Mouse (Mus musculus) retina, postnatal 1 day (tissue): ENCODE measurements around the gene 2810004N23Rik.
"Not testable (repeated sequence)": the region's sequence is repeated elsewhere in the genome, so short reads cannot be mapped to it uniquely, and the experiment has no call there.

Experiments
- DNase-seq: peaks from one replicate; pipeline ENCODE4 v3.0.0-alpha.2; 2012

Gene 2810004N23Rik

DNA sequence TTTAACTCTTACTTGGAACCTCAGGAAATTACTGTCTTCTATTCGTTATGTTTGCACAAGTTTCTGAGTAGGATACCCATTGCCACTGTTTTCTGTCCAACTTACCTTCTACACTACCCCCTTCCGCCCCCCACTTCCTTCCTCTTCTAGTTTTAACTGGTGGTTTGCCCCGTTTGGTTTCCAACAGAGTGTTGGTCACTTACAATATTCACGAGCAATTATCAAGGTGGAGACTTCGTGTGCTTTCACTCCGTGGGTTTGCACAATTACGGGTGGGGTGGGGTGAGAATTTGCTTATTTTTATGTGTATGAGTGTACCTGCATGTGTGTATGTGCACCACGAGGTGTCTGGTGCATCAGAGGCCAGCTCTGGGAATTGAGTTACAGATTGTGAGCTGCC is 809 bp upstream of the 2810004N23Rik start:
- DNase-seq = no peak

DNA sequence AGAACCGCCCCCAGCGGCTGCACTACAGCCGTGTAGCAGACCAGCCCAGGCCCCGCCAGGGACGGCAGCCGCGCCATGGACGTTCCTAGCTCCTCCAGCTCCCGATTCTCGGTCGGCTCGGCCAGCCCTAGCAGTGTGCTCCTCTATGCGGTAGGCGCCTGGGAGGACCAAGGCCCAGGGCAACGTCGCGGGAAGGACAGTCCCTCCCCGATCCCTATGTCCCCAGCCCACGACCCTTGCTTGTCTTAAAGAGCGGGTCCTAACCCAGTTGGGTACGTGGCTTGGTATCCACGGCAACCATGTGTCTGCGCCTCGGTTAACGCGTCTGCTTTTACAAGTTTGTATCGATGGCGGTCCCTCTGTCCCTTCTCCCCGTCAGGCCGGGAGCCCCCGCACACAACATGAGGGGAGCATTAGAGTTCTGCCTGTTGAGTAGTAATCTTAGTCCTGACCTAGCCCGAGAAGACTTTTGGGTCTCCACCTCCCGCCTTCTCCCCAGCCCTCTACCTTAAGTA is 300 bp upstream of the 2810004N23Rik start:
- DNase-seq = no peak

DNA sequence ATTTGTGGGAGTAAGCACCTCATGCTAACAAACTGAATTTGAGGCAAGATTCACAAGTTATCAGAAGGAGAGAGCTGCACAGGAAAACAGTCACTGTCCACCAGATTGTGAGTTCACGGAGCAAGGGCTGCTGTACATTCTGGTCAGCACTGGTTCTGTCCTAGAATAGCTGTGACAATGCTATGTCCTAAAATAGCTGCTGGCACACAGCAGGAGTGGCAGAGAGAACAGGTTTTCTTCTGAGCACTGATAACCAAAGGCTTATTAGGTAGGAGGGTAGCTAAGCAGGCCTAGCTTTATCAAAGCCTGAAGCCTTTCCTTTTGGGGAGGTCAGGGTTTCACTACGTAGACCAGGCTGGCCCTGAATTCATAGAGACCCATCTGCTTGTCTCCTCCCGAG is 2.7 kb downstream of the 2810004N23Rik start:
- no peak for DNase-seq

DNA sequence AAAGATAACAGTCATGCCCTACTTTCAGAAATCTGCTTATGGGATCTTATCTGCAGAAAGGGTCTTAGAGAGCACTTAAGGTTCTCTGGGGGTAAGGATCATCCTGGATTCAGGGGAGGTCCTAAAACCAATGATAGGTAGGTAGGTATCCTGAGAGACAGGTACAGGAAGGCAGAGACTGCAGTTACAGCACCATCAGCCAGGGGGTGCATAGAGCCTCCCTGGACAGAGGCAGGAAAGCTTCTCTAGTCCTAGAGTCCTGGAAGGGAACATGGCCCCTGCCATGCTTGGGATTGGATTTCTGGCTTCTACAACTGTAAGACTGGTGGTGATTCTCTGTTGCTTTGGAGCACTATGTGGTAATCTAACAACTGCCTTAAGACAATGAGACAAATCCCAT is 3.5 kb downstream of the 2810004N23Rik start:
- DNase-seq = peak; percentile 11

DNA sequence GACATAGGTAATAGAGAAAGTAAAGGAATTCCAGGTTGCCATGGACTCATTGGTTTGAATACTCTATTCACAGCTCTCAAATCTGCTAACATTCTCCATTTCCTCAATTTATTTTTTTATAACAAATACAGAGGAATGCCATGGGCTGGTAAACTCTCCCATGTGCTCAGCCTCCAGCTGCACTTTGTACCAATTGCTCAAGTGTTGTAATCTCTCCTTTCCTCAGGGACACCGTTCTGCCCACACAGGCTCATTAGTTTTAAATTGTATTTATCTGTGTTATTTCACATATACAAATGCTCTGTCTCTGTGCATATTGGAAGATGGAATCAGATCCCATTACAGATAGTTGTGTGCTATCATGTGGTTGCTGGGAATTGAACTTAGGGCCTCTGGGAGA is 9.4 kb downstream of the 2810004N23Rik start:
- no peak for DNase-seq

DNA sequence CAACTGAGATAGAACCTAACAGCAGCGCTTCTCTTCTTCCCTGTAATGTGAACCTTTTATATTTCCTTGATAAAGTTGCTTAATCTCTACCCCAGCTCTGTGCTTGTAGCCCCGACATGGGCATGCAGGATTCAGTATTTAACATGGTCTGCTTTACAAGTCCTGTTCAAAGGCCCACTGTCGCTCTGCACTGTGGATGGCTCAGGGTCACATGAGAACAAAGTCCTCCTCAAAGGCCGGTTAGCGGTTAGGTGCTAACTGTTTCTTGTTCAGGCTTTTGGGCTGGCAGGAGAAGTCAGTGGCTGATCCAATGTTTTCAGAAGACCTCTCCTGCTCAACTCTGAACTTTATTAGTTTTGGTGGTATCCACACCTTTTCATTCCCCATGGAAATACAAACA is 17.3 kb downstream of the 2810004N23Rik start:
- DNase-seq = no peak

DNA sequence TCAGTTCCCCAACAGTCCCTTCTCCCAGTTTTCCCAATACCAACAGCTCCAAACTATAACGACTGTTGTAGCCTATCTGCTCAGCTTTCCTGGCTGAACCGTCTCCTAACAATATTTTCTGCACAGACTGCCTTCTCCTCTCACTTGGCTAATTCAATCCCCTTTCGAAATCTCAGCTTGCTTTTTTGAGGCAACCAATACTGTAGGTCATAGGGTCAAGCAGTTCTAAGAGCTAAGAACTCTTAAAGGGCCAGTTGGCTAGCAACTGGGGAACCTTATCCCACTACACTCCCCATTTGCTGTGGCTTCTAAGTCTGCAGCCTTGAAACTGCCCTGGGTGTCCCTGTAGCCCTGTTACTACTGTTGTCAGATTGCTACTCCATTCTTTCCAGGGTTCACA is 17.8 kb downstream of the 2810004N23Rik start:
- no peak for DNase-seq

DNA sequence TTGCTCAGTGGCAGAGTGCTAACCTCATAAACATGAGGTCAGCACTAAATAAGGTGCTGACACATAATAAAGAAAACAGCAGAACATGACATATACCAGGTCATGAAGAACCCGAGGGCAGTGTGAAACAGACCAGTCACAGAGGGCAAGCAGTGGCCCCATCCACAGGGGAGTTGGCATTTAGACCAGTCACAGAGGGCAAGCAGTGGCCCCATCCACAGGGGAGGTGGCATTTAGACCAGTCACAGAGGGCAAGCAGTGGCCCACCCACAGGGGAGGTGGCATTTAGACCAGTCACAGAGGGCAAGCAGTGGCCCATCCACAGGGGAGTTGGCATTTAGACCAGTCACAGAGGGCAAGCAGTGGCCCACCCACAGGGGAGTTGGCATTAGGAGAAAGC is 20.0 kb downstream of the 2810004N23Rik start:
- not testable (repeated sequence) for DNase-seq

DNA sequence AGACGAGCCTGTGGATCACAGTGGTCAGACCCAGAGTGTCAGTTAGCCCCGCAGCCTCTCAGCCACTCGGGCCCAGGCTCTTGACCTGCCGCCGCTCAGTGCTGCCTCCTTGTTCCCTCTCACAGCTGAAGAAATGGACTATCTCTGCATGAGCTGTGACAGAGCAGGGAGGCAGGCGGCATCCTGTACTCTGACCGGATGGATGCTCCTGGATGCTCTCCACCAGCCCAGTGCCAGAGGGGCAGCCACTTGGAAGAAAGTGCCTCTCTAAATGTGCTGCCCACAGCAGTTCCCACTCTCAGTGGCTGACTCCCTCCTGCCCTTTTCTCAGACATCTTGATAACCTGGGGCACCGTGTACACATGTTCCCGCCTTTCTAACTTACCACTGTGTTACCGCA is 21.1 kb downstream of the 2810004N23Rik start:
- no peak for DNase-seq

DNA sequence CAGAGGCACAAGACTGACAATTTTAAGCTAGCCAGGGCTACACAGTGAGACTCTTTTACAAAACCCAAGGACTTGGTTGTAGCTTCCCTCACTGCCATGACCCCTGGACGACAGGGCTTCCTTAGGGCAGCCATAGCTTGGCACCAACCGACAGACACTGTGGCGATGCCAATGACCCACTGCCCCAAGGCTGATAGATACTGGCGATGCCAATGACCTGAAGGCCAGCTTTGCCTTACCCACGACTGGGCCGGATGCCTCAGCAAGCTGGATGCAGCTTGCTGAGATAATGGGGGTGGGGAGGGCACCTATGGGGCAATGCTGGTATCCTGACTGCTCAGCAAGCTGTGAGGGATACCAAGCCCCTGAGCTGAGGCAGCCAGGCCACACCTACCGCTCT is 22.0 kb downstream of the 2810004N23Rik start:
- no peak for DNase-seq

DNA sequence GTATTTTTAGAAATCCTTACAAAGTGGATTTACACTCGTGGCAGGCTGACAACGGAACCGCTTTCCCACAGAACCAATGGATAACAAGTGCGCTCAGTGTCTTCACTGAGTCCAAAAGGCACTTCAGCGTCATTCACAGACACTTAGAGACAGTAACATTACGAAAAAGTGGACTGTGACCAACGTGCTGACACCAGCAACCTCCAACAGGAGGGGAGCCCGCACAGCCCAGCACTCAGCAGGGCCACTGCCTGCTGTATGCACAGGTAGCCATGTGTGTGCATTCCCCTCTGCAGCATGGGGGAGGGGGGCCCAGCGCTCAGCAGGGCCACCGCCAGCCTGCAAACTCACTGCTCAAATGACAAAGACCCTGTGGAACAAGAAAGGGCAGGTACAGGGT is 23.5 kb downstream of the 2810004N23Rik start:
- no peak for DNase-seq

DNA sequence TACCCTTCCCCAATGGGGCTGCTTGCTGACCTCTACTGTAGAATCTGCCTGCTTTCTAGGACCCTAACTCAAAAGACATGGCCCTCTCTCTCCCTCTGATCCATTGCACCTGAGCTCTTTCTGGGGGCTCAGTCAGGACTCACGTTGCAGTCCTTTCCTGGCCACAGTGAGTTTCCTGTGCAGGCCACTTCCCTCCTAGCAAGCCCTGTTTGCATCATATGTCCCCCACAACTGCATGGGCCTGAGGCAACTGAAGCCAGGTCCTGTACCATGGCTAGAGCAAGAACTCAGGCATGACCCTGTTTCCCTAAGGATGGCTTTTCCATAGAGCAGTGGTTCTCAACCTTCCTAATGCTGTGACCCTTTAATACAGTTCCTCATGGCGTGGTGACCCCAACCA is 25.0 kb downstream of the 2810004N23Rik start:
- no peak for DNase-seq

DNA sequence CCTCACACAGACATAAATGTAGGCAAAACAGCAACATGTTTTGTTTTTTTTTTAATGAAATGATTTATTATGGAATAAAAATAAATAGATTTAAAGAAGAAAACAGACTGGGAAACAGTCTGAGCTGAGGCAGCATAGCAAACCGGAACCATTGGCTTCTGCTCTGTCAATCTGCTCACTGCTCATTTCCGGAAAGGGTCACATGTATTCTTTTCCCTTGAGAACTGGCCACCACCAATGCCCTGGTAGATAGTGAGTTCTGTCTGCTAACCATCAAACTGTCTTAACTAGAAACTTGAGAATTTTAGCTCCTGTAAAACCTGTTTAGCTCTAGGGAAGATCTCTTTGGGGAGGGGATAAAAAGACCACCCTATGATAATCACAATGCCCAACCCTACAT is 26.0 kb downstream of the 2810004N23Rik start:
- DNase-seq = no peak

DNA sequence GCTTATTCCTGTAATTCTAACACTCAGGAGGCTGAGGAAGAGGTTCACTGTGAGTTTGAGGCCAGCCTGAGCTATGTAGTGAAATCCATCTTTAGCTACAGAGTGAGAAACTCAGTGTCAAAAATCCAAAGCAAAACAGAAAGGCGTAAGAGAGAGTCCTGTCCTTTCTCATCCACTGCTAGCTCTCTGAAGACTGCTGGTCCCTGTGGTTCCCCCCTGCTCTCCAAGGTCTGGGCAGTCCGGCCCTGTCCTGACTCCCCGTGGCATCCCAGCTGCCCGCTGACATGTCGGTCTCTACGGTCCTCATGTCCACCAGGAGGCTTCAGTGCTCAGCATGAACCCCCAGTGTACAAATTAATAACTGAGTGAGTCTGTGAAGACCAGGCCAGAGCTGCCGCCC is 26.6 kb downstream of the 2810004N23Rik start:
- no peak for DNase-seq

DNA sequence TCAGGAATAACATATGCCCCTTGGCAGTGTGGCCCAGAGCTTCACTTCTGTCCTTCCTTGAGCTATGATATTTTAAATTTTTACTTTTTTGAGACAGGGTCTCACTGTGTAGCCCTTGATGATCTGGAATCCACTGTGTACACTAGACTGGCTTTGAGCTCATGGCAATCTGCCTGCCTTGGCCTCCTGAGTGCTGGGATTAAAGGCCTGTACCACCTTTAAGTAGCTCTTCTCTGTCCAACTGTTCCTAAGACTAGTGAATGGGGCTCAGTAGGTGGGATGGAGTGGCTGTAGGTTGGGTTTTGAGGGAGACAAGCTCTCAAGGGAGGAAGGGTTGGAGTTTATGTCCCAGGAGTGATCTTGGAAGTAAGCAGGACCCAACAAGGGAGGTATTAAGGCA is 27.1 kb downstream of the 2810004N23Rik start:
- no peak for DNase-seq

DNA sequence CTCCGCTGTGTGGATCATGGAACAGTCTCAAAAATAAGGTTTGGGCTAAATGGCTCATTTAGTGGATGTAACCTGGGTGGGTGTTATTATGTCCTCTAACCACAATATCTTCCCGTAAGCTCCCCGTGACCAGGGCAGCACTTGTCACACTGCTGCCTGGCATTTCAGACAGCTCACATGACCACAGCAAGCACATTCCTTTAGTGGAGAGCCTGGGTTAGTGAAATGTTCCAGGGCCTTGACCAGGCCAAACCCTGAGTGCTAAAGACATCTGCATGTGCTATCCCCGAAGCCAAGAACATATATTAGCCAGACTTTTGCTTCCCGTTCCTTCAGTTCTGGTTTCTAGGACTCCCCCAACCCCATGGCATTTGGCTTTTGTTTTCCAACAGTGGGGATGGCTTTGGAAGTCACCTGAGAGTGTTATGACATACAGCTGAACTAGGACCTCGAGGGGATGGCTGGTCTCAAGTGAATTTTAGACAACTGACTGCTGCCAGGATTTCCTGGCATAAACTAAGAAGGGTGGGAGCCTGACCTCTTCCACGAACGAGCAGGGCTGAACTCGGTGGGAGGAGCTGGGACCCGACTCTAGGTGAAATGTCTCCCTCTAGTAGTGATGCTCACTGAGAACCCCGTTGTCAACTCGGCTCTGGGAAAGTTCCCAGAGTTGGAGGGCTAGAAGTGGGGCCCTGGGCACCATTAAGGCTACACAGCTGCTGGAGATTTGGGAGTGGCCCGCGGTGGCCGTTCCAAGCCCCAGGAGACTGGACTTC is 29.3 kb downstream of the 2810004N23Rik start:
- DNase-seq = no peak

DNA sequence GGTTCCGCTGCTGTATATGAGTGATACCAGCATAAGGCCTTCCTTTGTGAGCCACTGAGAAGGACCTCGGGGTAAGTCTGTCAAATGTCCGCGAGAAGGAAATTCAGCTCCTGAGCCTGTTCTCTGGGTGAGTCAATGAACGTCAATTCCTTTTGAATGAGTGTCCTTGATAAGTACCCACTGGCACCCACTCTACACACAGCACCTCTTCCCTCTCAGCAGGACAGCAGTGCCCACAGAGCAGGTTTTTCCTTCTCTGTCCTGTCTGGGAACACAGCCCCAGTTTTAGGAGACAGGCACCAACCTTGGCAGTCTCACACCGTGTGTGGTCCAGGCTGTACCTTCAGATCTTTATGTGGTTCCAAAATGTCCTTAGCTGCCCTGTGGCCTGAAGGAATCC is 31.0 kb downstream of the 2810004N23Rik start:
- no peak for DNase-seq

DNA sequence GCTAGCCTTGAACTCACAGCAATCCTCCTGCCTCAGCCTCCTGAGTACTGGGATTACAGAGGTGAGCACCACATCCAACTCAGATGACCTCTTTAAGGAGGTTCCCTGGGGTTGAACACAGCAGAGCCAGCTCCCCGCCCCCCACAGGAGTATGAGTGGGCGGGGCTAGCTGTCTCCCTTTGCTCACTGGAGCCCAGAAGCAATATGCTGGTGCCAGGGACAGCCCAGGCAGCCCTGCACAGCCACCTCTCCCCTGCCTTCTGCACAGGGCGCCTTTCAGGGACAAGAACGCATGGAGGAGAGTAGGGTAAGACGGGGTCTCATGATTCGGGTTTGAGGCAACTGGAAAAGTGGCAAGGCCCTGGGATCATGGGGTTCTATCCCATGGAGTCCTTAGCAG is 31.4 kb downstream of the 2810004N23Rik start:
- DNase-seq = no peak

DNA sequence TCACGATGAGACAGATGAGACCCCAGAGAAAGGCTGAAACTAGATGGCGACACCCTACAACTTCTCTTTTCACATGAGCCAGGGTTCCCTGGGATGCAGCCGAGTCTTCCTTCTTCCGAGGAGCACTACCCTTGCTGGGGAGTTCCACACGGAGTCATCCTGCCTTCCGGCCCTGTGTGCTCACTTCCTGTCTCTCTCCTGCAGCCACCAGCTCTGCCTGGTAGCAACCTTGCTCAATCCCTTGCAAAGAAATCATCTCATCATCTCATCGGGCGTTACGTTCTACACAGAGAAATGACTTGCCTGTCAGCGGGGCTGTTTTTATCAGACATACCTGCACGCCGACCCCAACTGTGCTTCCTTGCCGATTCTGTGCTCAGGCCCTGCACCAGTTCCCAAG is 32.9 kb downstream of the 2810004N23Rik start:
- no peak for DNase-seq

DNA sequence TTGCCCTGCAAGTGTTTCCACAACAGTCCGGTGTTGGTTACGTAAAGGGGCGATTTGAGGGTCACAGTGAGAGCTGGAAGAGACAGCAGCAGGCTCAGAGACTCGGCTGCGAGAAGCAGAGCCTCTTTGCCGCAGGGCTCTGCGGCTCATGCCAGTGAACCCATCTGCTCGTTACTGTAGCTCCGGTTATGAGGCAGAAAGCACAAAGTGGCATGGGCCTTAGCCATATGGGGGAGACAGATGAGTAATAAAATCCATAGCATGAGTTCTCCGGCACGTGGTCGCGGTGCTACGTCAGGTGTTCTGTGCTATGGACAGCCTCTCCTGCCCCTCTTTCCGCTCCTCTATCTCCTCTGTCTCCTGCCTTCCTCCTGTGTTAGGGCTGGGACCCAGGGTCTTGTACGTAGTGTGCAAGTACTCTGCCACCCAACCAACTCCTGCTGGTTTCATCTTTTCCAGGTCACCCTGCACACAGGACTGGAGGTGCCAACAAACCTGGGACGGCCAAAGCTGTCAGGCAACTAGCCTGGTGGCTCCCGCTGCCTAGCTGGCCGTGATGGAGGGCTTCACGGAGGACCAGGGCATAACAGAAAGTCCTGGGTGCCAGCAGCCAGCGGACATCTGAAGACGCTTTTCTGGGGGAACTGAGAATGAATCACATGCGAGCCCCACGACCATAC is 34.2 kb downstream of the 2810004N23Rik start:
- DNase-seq = no peak

DNA sequence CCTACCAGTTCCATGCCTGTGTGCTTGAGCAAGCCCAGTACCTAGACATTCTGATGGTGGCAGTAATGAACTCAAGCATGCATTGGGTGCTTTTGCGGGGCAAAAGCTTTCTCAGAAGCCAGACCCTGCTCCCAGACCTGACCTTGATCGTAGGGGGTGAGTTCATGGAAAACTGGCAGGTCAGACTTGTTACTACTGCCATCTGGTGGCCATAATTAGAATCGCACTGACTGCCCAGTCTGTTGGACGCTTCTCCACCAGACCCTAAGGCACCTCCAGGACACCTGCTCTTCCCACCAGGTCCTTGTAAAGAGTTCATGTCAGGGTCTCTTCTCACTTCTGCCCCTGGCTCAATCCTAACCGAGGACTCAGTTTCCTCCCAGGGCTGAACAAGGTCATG is 35.5 kb downstream of the 2810004N23Rik start:
- DNase-seq = peak; percentile 81

DNA sequence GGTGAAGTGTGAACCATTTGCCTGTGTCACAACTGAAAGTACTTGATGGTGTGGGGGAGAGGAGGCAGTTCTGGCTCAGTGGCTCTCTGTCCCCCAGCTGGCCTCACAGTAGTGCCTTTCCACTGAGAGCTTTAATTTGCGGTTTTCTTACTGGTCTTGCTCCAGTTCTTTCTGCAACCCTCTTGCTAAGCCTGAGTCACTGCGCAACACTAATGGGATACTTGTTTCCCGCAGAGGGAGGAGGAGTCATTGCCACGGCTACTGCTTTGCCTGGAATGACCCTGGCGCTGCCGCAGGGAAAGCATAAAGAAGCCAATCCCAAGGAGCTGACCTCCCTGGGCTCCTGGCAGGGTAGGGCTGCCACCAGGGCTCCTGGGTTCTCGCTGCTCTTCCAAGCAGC is 36.3 kb downstream of the 2810004N23Rik start:
- no peak for DNase-seq

DNA sequence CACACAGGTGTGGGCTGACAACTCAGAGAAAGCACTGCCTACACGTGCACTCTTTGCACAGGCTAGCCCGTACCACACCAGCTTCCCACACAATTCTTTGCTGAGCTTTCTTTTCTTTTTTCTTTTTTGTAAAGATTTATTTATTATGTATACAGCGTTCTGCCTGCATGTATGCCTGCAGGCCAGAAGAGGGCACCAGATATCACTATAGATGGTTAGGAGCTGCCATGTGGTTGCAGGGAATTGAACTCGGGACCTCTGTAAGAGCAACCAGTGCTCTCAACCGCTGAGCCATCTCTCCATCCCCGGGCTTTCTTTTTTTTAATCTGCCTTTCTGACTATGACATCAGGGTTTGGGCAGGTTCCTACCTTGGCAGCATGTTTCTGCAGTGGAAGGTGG is 39.4 kb downstream of the 2810004N23Rik start:
- DNase-seq = no peak

DNA sequence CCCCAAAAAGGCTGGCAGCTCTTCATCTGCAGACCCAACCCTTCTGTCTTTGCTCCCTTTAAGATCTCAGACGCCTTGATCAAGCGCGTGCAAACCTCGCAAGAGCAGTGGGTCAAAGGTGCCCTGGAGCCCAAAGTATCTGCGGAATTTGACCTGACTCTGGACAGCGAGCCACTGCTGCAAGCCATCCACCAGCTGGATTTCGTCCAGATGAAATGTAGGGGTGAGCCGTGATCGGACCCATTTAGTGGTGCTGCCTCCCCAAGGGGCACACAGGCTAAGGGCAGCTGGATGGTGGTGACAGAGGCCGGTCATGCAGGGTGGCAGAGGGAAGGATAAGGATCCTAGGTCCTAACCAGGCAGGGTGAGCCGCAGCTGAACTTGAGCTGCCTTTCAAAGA is 42.8 kb downstream of the 2810004N23Rik start:
- DNase-seq = no peak
